Mouse (Mus musculus) forebrain, embryonic 11.5 days (tissue): ENCODE measurements around the gene Cd79a. TPM values are rescaled to one million over a fixed set of nuclear protein-coding genes. Genes with fewer than 3 reads are reported as not detected.

Source experiments
- ATAC-seq: fragments of 200-750 bp; cut with Nextera tagmentation; replicated peaks from 2 replicates; pipeline ENCODE4 v1.8.0; 2017; ENCODE audit warnings: moderate TSS enrichment; ENCODE audit not compliant: low FRiP score
- DNase-seq: peaks from one replicate; pipeline ENCODE4 v3.0.0-alpha.2; 2017; ENCODE audit warnings: low spot score
- H3K27ac ChIP-seq: fragments of 300-500 bp; sonication (generic); 2 replicates; pipeline ENCODE4 v1.5.1; 2014; ENCODE audit warnings: low read depth, low read length
- H3K27me3 ChIP-seq: fragments of 300-500 bp; sonication (generic); 2 replicates; pipeline ENCODE4 v1.6.1; 2014; ENCODE audit warnings: mild to moderate bottlenecking, low read length, mixed read lengths; ENCODE audit not compliant: control insufficient read depth, insufficient read depth
- H3K36me3 ChIP-seq: fragments of 300-500 bp; sonication (generic); 2 replicates; pipeline ENCODE4 v1.6.1; 2014; ENCODE audit warnings: mild to moderate bottlenecking, low read length, moderate library complexity, mixed read lengths; ENCODE audit not compliant: control insufficient read depth, insufficient read depth
- H3K4me1 ChIP-seq: fragments of 300-500 bp; sonication (generic); replicated peaks from 2 replicates; pipeline ENCODE4 v1.6.1; 2014; ENCODE audit warnings: low read length, mixed read lengths; ENCODE audit not compliant: control insufficient read depth, insufficient read depth
- H3K4me2 ChIP-seq: fragments of 300-500 bp; sonication (generic); 2 replicates; pipeline ENCODE4 v1.6.1; 2014; ENCODE audit warnings: low read depth, mild to moderate bottlenecking, low read length, moderate library complexity, mixed read lengths; ENCODE audit not compliant: severe bottlenecking
- H3K4me3 ChIP-seq: fragments of 300-500 bp; sonication (generic); 2 replicates; pipeline ENCODE4 v1.5.1; 2014; ENCODE audit warnings: low read depth, low read length
- H3K9ac ChIP-seq: fragments of 300-500 bp; sonication (generic); 2 replicates; pipeline ENCODE4 v1.6.1; 2014; ENCODE audit warnings: low read length
- H3K9me3 ChIP-seq: fragments of 300-500 bp; sonication (generic); 2 replicates; pipeline ENCODE4 v1.6.1; 2016; ENCODE audit warnings: low read length, mixed read lengths; ENCODE audit not compliant: control insufficient read depth
- WGBS: fragments of 180-500 bp; shearing (Covaris S2); extraction: QIAGEN DNeasy Blood & Tissue Kit; methylation state at CpG from one replicate; pipeline ENCODE4 v1.1.7; 2014; 5-methylcytosine and 5-hydroxymethylcytosine counted together
- polyA plus RNA-seq: library from polyadenylated mRNA; unstranded; fragments of >200 nt; fragmentation: Nextera tagmentation; extraction: Ambion mirVana; gene quantifications from 2 replicates; pipeline ENCODE4 v1.2.1, GENCODE M21; 2014

Cd79a gene
- polyA plus RNA-seq, 1 experiment from 2014 or later: 0.37 TPM

DNA sequence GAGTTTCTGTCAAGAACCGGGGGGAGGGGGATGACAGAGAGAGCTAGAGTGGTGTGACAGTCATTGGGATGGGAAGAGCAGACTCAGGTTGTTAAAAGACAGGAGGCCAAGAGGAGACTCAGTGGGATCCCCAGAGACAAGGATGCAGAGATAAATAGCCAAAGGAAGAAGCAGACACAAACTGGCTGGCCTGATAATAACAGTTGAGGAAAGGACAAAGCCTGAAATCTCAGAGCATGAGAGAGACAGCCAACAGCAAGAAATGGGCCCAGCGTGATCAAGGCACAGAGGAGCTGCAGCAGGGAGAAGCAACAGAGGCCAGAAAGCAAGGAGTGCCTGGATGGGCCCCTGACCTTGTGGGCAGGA lies 5.1 kb downstream of the Cd79a start:
- 54% methylated on average over 2 of the region's 2 CpGs for WGBS
- Histone ChIP-seq H3K27me3 (no peaks in the 10 kb centered on the region), H3K27ac (no peak overlapping the region), H3K36me3 (no peaks in the 10 kb centered on the region), H3K4me2 (peak overlapping the region; percentile 72; the same call in 1 of the 2 replicates), H3K9ac (peak overlapping the region; percentile 77), H3K4me3 (peak overlapping the region; percentile 63; the same call in 1 of the 2 replicates), H3K4me1 (peaks cover 5% of the 10 kb centered on the region; the same call in 1 of the 2 replicates), H3K9me3 (no peaks in the 10 kb centered on the region)
- DNase-seq (no peak), ATAC-seq (no peak)

DNA sequence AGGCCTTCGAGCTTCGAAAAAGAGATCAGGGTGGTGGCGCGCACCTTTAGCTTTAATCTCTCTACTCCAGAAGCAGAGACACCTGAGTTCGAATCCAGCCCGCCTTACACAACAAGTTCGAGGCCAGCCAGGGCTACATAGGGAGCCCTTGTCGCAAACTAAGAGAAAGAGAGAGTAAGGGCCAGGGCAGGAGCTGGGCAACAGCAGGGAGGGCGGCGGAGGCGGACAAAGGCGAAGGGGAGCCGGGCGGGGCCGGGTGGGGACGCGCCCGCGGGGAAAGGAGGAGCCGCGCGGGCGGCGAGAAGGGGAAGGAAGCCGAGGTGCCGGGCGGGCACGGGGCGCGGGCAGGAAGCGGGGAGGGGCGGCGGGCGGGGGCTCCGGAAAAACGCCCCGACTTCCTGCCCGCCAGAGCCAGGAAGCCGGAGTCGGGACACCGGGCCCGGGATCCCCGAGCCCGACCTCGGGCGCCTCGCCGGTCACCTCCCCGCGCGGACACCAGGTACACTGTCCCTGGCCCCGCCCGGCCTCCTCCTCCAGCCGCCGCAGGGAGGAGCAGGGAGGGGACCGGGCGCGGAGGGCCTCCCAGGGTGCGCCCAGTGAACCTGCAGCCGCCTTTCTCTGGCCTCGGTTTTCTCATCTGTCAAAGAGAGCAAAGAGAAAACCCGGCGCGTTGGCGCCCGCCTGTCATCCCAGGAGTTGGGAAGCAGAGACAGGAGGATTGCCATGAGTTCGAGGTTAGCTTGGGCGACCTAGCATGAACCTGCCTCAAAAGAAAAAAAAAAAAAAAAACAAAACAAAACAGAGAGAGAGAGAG lies 5.7 kb downstream of the Cd79a start, which contains the start of gene Arhgef1:
TSS of gene Arhgef1 (plus strand) at position 283 of the 814 bp plus-strand sequence.
- no peaks in the 10 kb centered on the region for H3K36me3 ChIP-seq
- H3K27ac ChIP-seq: no peak within 1 kb of the TSS; the same call in 1 of the 2 replicates
- ATAC-seq: no peak
- peak within 1 kb of the TSS; percentile 63 for H3K4me3 ChIP-seq
- no peaks in the 10 kb centered on the region for H3K9me3 ChIP-seq
- DNase-seq: peak; percentile 77
- H3K4me2 ChIP-seq: peak within 1 kb of the TSS; percentile 72
- WGBS: 6% methylated on average over 56 of the region's 68 CpGs
- peak within 1 kb of the TSS; percentile 77 for H3K9ac ChIP-seq
- no peaks in the 10 kb centered on the region for H3K27me3 ChIP-seq
- peaks cover 5% of the 10 kb centered on the region; the same call in 1 of the 2 replicates for H3K4me1 ChIP-seq

DNA sequence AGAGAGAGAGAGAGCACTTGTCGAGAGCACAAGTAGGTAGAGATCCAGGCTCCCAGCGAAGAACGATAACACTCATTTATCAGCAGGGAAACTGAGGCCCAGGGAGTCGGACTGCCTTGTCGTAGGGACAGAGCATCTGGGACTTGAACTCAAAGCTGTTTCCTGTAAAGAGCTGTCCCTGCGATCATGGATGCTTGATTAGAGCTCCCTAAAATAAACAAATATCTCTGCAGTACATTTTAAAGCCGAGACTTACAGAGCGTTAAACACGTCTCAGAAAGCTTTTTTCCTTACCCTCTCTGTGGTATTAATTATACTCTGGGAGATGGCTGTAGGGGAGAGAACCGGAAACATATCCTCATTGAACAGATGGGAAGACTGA lies 6.3 kb downstream of the Cd79a start:
- Histone ChIP-seq H3K36me3 (no peaks in the 10 kb centered on the region), H3K27me3 (no peaks in the 10 kb centered on the region), H3K4me2 (peak overlapping the region; percentile 72), H3K27ac (no peak overlapping the region; the same call in 1 of the 2 replicates), H3K9me3 (no peaks in the 10 kb centered on the region), H3K4me3 (peak overlapping the region; percentile 63), H3K9ac (no peak overlapping the region; the same call in 1 of the 2 replicates), H3K4me1 (peaks cover 5% of the 10 kb centered on the region; the same call in 1 of the 2 replicates)
- DNase-seq: no peak
- no peak for ATAC-seq
- 46% methylated on average over 10 of the region's 10 CpGs for whole genome bisulfite sequencing

- H3K4me1 ChIP-seq: peaks cover 5% of the 10 kb centered on the region; the same call in 1 of the 2 replicates
- no peaks in the 10 kb centered on the region for H3K27me3 ChIP-seq
- H3K9ac ChIP-seq: peak overlapping the region; percentile 76
- DNase-seq: peak; percentile 98
- peak overlapping the region; percentile 63 for H3K4me3 ChIP-seq
- ATAC-seq: peak; percentile 96
- no peaks in the 10 kb centered on the region for H3K36me3 ChIP-seq
- H3K4me2 ChIP-seq: peak overlapping the region; percentile 77
- H3K9me3 ChIP-seq: no peaks in the 10 kb centered on the region
- WGBS: under 1% methylated on average over 30 of the region's 30 CpGs
- H3K27ac ChIP-seq: no peak overlapping the region
Measured at GRCm38 (mm10) chr7:24904070-24904483, 6.9 kb downstream of the Cd79a start.

- DNase-seq (peak; percentile 81), ATAC-seq (peak; percentile 37)
- H3K27me3 ChIP-seq: no peaks in the 10 kb centered on the region
- H3K9me3 ChIP-seq: no peaks in the 10 kb centered on the region
- H3K36me3 ChIP-seq: no peaks in the 10 kb centered on the region
- H3K9ac ChIP-seq: no peak overlapping the region; the same call in 1 of the 2 replicates
- H3K27ac ChIP-seq: no peak overlapping the region
- 14% methylated on average over 3 of the region's 3 CpGs for WGBS
- peaks cover 5% of the 10 kb centered on the region; the same call in 1 of the 2 replicates for H3K4me1 ChIP-seq
- peak overlapping the region; percentile 63 for H3K4me3 ChIP-seq
- H3K4me2 ChIP-seq: peak overlapping the region; percentile 77
Measured at GRCm38 (mm10) chr7:24904936-24905335, 7.8 kb downstream of the Cd79a start.

GRCm38 (mm10) chr7:24906551-24906950 lies 9.4 kb downstream of the Cd79a start:
- Histone ChIP-seq H3K27me3 (no peaks in the 10 kb centered on the region), H3K36me3 (no peaks in the 10 kb centered on the region), H3K9ac (no peak overlapping the region), H3K4me1 (peaks cover 5% of the 10 kb centered on the region; the same call in 1 of the 2 replicates), H3K27ac (no peak overlapping the region), H3K4me3 (no peak overlapping the region), H3K9me3 (no peaks in the 10 kb centered on the region), H3K4me2 (no peak overlapping the region)
- DNase-seq: no peak
- no peak for ATAC-seq
- 48% methylated on average over 6 of the region's 6 CpGs for WGBS

DNA sequence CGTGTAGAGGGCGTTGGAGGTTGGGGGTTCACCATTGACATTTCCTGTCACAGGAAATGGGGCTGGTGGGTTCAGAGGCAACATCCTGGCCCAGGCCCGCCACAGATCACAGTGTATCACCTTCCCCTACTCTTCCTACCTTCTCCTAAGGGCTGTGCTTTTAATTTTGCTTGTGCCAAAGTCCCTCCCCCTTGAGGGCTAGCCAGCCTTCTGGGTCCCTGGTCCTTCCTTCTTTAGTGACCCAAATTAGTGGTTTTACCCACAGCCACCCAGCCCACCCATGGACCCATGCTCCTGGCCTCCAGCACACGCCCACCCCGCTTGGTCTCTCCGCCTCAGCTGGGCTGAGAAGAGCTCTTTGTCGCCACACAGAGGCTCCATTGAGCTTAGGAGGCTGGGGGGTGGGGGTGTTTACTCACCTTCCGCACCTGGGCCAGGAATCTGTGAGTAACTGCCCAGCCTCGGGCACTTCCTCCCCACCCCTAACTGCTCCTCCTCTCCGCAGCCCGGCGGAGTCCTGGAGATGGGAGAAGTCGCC lies 10.1 kb downstream of the Cd79a start:
- Histone ChIP-seq H3K27me3 (no peaks in the 10 kb centered on the region), H3K9me3 (no peaks in the 10 kb centered on the region), H3K9ac (no peak overlapping the region), H3K36me3 (no peaks in the 10 kb centered on the region), H3K4me1 (peaks cover 5% of the 10 kb centered on the region; the same call in 1 of the 2 replicates), H3K4me3 (no peak overlapping the region), H3K27ac (no peak overlapping the region), H3K4me2 (no peak overlapping the region)
- DNase-seq: no peak
- no peak for ATAC-seq
- WGBS: 32% methylated on average over 13 of the region's 13 CpGs

DNA sequence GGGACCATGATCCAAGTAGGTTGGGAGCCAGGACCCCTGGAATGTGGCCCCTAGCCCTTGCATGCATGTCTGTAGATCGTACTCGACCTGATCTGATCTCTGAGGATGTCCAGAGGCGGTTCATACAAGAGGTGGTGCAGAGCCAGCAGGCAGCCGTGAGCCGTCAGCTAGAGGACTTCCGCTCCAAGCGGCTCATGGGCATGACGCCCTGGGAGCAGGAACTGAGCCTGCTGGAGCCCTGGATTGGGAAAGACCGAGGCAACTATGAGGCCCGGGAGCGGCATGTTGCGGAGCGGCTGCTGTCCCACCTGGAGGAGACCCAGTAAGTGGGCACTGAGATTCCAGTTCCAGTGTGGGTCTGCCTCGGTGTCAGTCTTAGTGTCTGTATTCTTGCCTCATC lies 15.3 kb downstream of the Cd79a start:
- Histone ChIP-seq H3K4me3 (no peak overlapping the region), H3K27ac (no peak overlapping the region), H3K9ac (no peak overlapping the region), H3K27me3 (no peaks in the 10 kb centered on the region), H3K4me1 (no peaks in the 10 kb centered on the region), H3K9me3 (no peaks in the 10 kb centered on the region), H3K4me2 (no peak overlapping the region), H3K36me3 (no peaks in the 10 kb centered on the region)
- 92% methylated on average over 14 of the region's 14 CpGs for WGBS
- DNase-seq (no peak), ATAC-seq (no peak)
